Mouse (Mus musculus) embryonic facial prominence, embryonic 12.5 days (tissue): ENCODE results near the gene Kctd17. TPM values are rescaled to one million over a fixed set of nuclear protein-coding genes. Genes with fewer than 3 reads are reported as not detected.

ENCODE experiments used
- ATAC-seq: fragments of 200-750 bp; cut with Nextera tagmentation; 2 replicates; pipeline ENCODE4 v1.8.0; 2017; ENCODE audit not compliant: insufficient number of reproducible peaks, insufficient read depth, low FRiP score, low TSS enrichment
- H3K27ac ChIP-seq: fragments of 300-500 bp; sonication (generic); 2 replicates; pipeline ENCODE4 v1.5.1; 2016; ENCODE audit warnings: mild to moderate bottlenecking
- H3K27me3 ChIP-seq: fragments of 300-500 bp; sonication (generic); 2 replicates; pipeline ENCODE4 v1.6.1; 2016; ENCODE audit warnings: mild to moderate bottlenecking, moderate library complexity
- H3K36me3 ChIP-seq: fragments of 300-500 bp; sonication (generic); 2 replicates; pipeline ENCODE4 v1.6.1; 2016; ENCODE audit warnings: mild to moderate bottlenecking
- H3K4me1 ChIP-seq: fragments of 300-500 bp; sonication (generic); 2 replicates; pipeline ENCODE4 v1.6.1; 2016
- H3K4me2 ChIP-seq: fragments of 300-500 bp; sonication (generic); replicated peaks from 2 replicates; pipeline ENCODE4 v1.6.1; 2016; ENCODE audit warnings: mild to moderate bottlenecking, moderate library complexity
- H3K4me3 ChIP-seq: fragments of 300-500 bp; sonication (generic); 2 replicates; pipeline ENCODE4 v1.5.1; 2016; ENCODE audit warnings: mild to moderate bottlenecking
- H3K9ac ChIP-seq: fragments of 300-500 bp; sonication (generic); 2 replicates; pipeline ENCODE4 v1.6.1; 2016; ENCODE audit warnings: mild to moderate bottlenecking, moderate library complexity
- H3K9me3 ChIP-seq: fragments of 300-500 bp; sonication (generic); 2 replicates; pipeline ENCODE4 v1.6.1; 2016; ENCODE audit warnings: mild to moderate bottlenecking, moderate library complexity
- WGBS: fragments of 180-500 bp; shearing (Covaris S2); methylation state at CpG from one replicate; pipeline ENCODE4 v1.1.7; 2016; 5-methylcytosine and 5-hydroxymethylcytosine counted together
- polyA plus RNA-seq: library from polyadenylated mRNA; unstranded; fragments of >200 nt; fragmentation: Nextera tagmentation; extraction: Ambion mirVana; gene quantifications from 2 replicates; pipeline ENCODE4 v1.2.1, GENCODE M21; 2016

Kctd17 gene
- polyA plus RNA-seq, 1 experiment from 2014 or later: 56.1 TPM

- Histone ChIP-seq H3K9me3 (no peaks in the 10 kb centered on the region), H3K4me1 (0 out of 2 replicates have a peak, but pooled peaks cover 7% of the 10 kb centered on the region)
These were observed 58.2 kb downstream of the Kctd17 start for GRCm38 (mm10) chr15:78486564-78486963.

GRCm38 (mm10) chr15:78487066-78487465 lies 58.7 kb downstream of the Kctd17 start:
- Histone ChIP-seq H3K36me3 (no peaks in the 10 kb centered on the region), H3K4me1 (0 out of 2 replicates have a peak, but pooled peaks cover 7% of the 10 kb centered on the region), H3K9me3 (no peaks in the 10 kb centered on the region), H3K9ac (no peak overlapping the region), H3K27ac (no peak overlapping the region), H3K27me3 (no peaks in the 10 kb centered on the region), H3K4me3 (no peak overlapping the region), H3K4me2 (no peak overlapping the region)
- ATAC-seq: no peak
- WGBS: 64% methylated on average over 4 of the region's 4 CpGs

More at GRCm38 (mm10) chr15:78486564-78486963, 58.2 kb downstream of the Kctd17 start:
- no peak for ATAC-seq
- H3K4me3 ChIP-seq: no peak overlapping the region
- H3K27ac ChIP-seq: no peak overlapping the region
- H3K9ac ChIP-seq: no peak overlapping the region
- no peaks in the 10 kb centered on the region; the same call in 1 of the 2 replicates for H3K27me3 ChIP-seq
- H3K36me3 ChIP-seq: no peaks in the 10 kb centered on the region
- WGBS: 94% methylated on average over 1 of the region's 1 CpGs
- H3K4me2 ChIP-seq: no peak overlapping the region

Other genes starting within 250 kb of the Kctd17 start
- 0.46 and 0.48 TPM in 2 replicates for gene Pvalb, start 222.2 kb upstream of the Kctd17 start, polyA plus RNA-seq
- 5.1 and 5.8 TPM in 2 replicates for gene Ncf4, start 183.8 kb upstream of the Kctd17 start, polyA plus RNA-seq
- gene Csf2rb2, start 122.8 kb upstream of the Kctd17 start, polyA plus RNA-seq: 0.31 and 0.35 TPM in 2 replicates
- 1.1 and 2.3 TPM in 2 replicates for gene Csf2rb, start 102.8 kb upstream of the Kctd17 start, polyA plus RNA-seq
- gene Tex33, start 32.7 kb upstream of the Kctd17 start, polyA plus RNA-seq: not detected in 2 replicates
- gene Tst, start 22.7 kb upstream of the Kctd17 start, polyA plus RNA-seq: 10.1 and 11.9 TPM in 2 replicates
- 1.6 and 2.1 TPM in 2 replicates for gene Mpst, start 22.1 kb upstream of the Kctd17 start, polyA plus RNA-seq
- 0.66 and 1.4 TPM in 2 replicates for gene Tmprss6, start 40.1 kb downstream of the Kctd17 start, polyA plus RNA-seq
- gene Il2rb, start 66.7 kb downstream of the Kctd17 start, polyA plus RNA-seq: 0.06 and 0.09 TPM in 2 replicates
- 21.0 and 22.9 TPM in 2 replicates for gene C1qtnf6, start 102.9 kb downstream of the Kctd17 start, polyA plus RNA-seq
- gene Sstr3, start 116.1 kb downstream of the Kctd17 start, polyA plus RNA-seq: not detected in 2 replicates
- 7.6 TPM in 2 replicates for gene Rac2, start 144.2 kb downstream of the Kctd17 start, polyA plus RNA-seq
- gene Cyth4, start 168.5 kb downstream of the Kctd17 start, polyA plus RNA-seq: 5.3 and 6.6 TPM in 2 replicates